Mouse (Mus musculus): ENCODE data around the gene Kmt5c. TPM values are rescaled to one million over a fixed set of nuclear protein-coding genes. Genes with fewer than 3 reads are reported as not detected.

The Kmt5c gene
- polyA plus RNA-seq, 1 experiment from 2014 or later, result 67.0 TPM

Other genes with a start within 250 kb of the Kmt5c start
- gene Ppp1r12c, start 238.4 kb upstream of the Kmt5c start, polyA plus RNA-seq (2014; fragmentation: Nextera tagmentation; extraction: Ambion mirVana), result 46.2 and 50.7 TPM in 2 replicates
- gene Tnnt1, start 223.7 kb upstream of the Kmt5c start, polyA plus RNA-seq (2014; fragmentation: Nextera tagmentation; extraction: Ambion mirVana), result 2.6 and 2.7 TPM in 2 replicates
- gene Tnni3, start 215.9 kb upstream of the Kmt5c start, polyA plus RNA-seq (2014; fragmentation: Nextera tagmentation; extraction: Ambion mirVana), result 1.5 and 2.0 TPM in 2 replicates
- 0.58 and 1.4 TPM in 2 replicates for gene Dnaaf3, start 207.7 kb upstream of the Kmt5c start, polyA plus RNA-seq (2014; fragmentation: Nextera tagmentation; extraction: Ambion mirVana)
- 106 and 143 TPM in 2 replicates for gene Syt5, start 192.6 kb upstream of the Kmt5c start, polyA plus RNA-seq (2014; fragmentation: Nextera tagmentation; extraction: Ambion mirVana)
- gene Ptprh, start 136.1 kb upstream of the Kmt5c start, polyA plus RNA-seq (2014; fragmentation: Nextera tagmentation; extraction: Ambion mirVana), result 0.09 and 0.13 TPM in 2 replicates
- gene Tmem86b, start 108.7 kb upstream of the Kmt5c start, polyA plus RNA-seq (2014; fragmentation: Nextera tagmentation; extraction: Ambion mirVana), result 3.2 and 3.7 TPM in 2 replicates
- 8.7 and 11.2 TPM in 2 replicates for gene Ppp6r1, start 81.1 kb upstream of the Kmt5c start, polyA plus RNA-seq (2014; fragmentation: Nextera tagmentation; extraction: Ambion mirVana)
- 136 and 169 TPM in 2 replicates for gene Hspbp1, start 55.0 kb upstream of the Kmt5c start, polyA plus RNA-seq (2014; fragmentation: Nextera tagmentation; extraction: Ambion mirVana)
- 10.0 and 10.8 TPM in 2 replicates for gene Brsk1, start 49.5 kb upstream of the Kmt5c start, polyA plus RNA-seq (2014; fragmentation: Nextera tagmentation; extraction: Ambion mirVana)
- gene Tmem150b, start 14.9 kb upstream of the Kmt5c start, polyA plus RNA-seq (2014; fragmentation: Nextera tagmentation; extraction: Ambion mirVana), result 0.12 and 0.42 TPM in 2 replicates
- gene Cox6b2, start 13.0 kb downstream of the Kmt5c start, polyA plus RNA-seq (2014; fragmentation: Nextera tagmentation; extraction: Ambion mirVana), result 10.2 and 13.0 TPM in 2 replicates
- not detected in 2 replicates for gene Fam71e2, start 31.2 kb downstream of the Kmt5c start, polyA plus RNA-seq (2014; fragmentation: Nextera tagmentation; extraction: Ambion mirVana)
- gene Il11, start 42.7 kb downstream of the Kmt5c start, polyA plus RNA-seq (2014; fragmentation: Nextera tagmentation; extraction: Ambion mirVana), result 0.17 and 0.43 TPM in 2 replicates
- gene Tmem190, start 42.8 kb downstream of the Kmt5c start, polyA plus RNA-seq (2014; fragmentation: Nextera tagmentation; extraction: Ambion mirVana), result not detected in 2 replicates
- 2.7 and 3.5 TPM in 2 replicates for gene Tmem238, start 49.5 kb downstream of the Kmt5c start, polyA plus RNA-seq (2014; fragmentation: Nextera tagmentation; extraction: Ambion mirVana)
- 149 and 188 TPM in 2 replicates for gene Rpl28, start 52.8 kb downstream of the Kmt5c start, polyA plus RNA-seq (2014; fragmentation: Nextera tagmentation; extraction: Ambion mirVana)
- 290 and 338 TPM in 2 replicates for gene Ube2s, start 72.5 kb downstream of the Kmt5c start, polyA plus RNA-seq (2014; fragmentation: Nextera tagmentation; extraction: Ambion mirVana)
- 14.0 and 19.4 TPM in 2 replicates for gene Shisa7, start 104.6 kb downstream of the Kmt5c start, polyA plus RNA-seq (2014; fragmentation: Nextera tagmentation; extraction: Ambion mirVana)
- 3.5 and 6.6 TPM in 2 replicates for gene Isoc2b, start 130.1 kb downstream of the Kmt5c start, polyA plus RNA-seq (2014; fragmentation: Nextera tagmentation; extraction: Ambion mirVana)
- gene Isoc2a, start 137.0 kb downstream of the Kmt5c start, polyA plus RNA-seq (2014; fragmentation: Nextera tagmentation; extraction: Ambion mirVana), result 0.43 and 0.54 TPM in 2 replicates
- gene Gm36210, start 166.4 kb downstream of the Kmt5c start, polyA plus RNA-seq (2014; fragmentation: Nextera tagmentation; extraction: Ambion mirVana), result 0.55 TPM in 1 of 2 replicates, not detected in the other
- 4.6 and 5.1 TPM in 2 replicates for gene Zfp628, start 175.1 kb downstream of the Kmt5c start, polyA plus RNA-seq (2014; fragmentation: Nextera tagmentation; extraction: Ambion mirVana)
- gene Nat14, start 181.9 kb downstream of the Kmt5c start, polyA plus RNA-seq (2014; fragmentation: Nextera tagmentation; extraction: Ambion mirVana), result 24.0 and 28.9 TPM in 2 replicates
- 0.12 and 0.84 TPM in 2 replicates for gene Ssc5d, start 185.7 kb downstream of the Kmt5c start, polyA plus RNA-seq (2014; fragmentation: Nextera tagmentation; extraction: Ambion mirVana)
- gene Sbk2, start 224.3 kb downstream of the Kmt5c start, polyA plus RNA-seq (2014; fragmentation: Nextera tagmentation; extraction: Ambion mirVana), result not detected in 2 replicates
- 0.59 and 0.89 TPM in 2 replicates for gene Sbk3, start 231.1 kb downstream of the Kmt5c start, polyA plus RNA-seq (2014; fragmentation: Nextera tagmentation; extraction: Ambion mirVana)